Mouse (Mus musculus): ENCODE measurements around the gene Ttyh3.

Ttyh3 gene

GRCm38 (mm10) chr5:140609511-140610272 is 39.1 kb downstream of the Ttyh3 start:
- no peak for DNase-seq (ENCODE audit: low read depth)

DNA sequence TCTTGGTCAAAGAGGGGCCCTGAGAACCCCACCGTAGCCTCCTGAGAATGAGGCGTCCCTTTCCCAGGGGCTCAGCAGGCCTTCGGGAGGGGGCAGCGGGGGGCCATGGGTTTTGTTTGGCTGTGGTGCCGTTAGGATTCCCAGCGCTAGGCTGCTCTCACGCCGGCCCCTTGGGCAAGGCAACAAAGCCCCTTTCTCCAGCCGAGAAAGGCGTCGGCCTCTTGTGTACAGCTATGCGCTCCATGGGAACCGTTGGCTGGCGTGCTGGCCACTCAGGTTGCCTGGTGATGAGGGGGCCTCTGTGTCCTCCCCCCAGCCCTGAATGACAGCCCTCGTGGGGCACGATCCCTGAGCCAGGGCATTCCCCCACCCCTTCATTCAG is 40.2 kb downstream of the Ttyh3 start:
- no peak for DNase-seq (ENCODE audit: low read depth)

DNA sequence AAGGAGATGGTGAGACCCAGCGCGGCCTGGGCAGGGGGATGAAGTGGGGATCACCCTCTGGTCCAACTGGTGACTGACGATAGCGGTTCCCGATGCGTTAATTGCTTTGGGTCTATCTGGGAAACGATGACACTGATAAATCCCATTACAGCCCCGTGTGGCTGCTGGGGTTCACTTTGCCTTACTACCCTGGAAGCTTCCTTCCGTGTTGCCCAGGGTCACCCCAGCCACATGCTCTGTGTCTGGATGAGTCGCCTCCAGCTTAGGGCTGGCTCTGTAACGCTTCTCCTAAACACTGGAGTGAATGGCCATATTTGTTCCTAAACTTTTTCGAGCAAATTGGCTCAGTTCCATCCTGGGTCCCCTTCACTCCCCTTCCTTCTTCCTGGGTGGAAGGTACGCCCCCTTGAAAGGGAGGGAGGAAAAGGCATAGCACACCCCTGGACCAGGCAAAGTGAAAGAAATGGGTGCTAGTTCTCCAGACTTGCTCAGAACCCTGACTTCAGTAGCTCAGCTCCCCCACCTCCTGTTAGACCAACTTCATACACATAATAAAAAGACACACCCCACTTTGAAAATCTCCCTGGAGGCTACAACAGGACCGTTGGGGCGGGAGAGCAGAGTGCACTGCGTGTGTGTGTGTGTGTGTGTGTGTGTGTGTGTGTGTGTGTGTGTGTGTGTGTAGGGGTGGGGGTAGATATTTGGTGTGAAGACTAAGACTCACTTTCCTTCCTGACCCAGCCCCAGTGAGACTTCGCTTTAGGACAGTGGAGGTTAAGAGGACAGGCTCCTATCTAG is 40.8 kb downstream of the Ttyh3 start:
- DNase-seq (ENCODE audit: low read depth) = no peak

DNA sequence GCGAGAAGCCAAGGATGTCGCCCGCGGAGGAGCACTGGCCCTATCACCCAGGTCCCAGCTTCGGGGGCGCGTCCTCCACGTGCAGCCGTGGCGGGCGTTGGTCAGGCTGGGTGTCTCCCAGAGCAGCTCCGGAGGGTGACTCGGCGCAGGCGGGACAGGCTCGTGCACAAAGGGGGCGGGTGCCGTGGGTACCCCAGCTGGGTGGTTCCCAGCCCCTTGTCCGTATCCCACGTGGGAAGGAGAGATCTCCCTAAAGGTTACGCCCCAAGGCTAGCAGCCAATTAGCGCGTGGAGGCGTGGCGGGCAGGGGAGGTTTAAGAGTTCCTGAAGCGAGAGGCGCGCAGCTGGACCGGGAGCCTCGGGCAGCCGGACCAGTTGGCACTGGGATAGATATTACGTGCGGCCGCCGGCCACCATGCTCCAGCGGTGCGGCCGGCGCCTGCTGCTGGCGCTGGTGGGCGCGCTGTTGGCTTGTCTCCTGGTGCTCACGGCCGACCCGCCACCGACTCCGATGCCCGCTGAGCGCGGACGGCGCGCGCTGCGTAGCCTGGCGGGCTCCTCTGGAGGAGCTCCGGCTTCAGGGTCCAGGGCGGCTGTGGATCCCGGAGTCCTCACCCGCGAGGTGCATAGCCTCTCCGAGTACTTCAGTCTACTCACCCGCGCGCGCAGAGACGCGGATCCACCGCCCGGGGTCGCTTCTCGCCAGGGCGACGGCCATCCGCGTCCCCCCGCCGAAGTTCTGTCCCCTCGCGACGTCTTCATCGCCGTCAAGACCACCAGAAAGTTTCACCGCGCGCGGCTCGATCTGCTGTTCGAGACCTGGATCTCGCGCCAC is 41.6 kb downstream of the Ttyh3 start, which contains the start of gene Lfng:
Gene Lfng, plus strand, starts transcription at position 320 of the 835 bp plus-strand sequence.
- DNase-seq (ENCODE audit: low read depth) = peak; percentile 85

- no peak for DNase-seq (ENCODE audit: low read depth)
Observed at GRCm38 (mm10) chr5:140606386-140606785, 42.4 kb downstream of the Ttyh3 start.

- no peak for DNase-seq (ENCODE audit: low read depth)
Observed at GRCm38 (mm10) chr5:140605228-140605627, 43.6 kb downstream of the Ttyh3 start.

GRCm38 (mm10) chr5:140604386-140604785 is 44.4 kb downstream of the Ttyh3 start:
- DNase-seq (ENCODE audit: low read depth) = no peak

- no peak for DNase-seq (ENCODE audit: low read depth)
Observed at GRCm38 (mm10) chr5:140602540-140602939, 46.3 kb downstream of the Ttyh3 start.

DNA sequence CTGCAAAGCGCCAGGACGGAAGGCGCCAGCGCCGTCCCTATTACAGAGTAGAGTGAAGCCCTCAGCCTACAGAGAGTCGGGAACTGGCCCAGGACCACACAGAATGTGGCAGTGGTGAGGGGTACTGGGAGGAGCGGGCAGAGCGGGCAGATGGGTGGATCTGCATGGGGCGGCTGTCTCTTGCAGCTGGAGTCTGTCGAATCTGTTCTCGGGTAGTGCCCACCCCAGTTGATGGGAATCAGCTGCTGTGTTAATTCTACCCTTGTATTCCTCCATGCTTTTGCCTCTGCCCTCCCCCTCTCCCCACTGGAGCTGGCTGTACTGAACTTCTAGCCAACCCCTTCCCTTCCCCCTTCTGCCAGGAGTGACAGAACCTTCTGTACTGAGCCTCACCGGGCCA is 47.1 kb downstream of the Ttyh3 start:
- no peak for DNase-seq (ENCODE audit: low read depth)

DNA sequence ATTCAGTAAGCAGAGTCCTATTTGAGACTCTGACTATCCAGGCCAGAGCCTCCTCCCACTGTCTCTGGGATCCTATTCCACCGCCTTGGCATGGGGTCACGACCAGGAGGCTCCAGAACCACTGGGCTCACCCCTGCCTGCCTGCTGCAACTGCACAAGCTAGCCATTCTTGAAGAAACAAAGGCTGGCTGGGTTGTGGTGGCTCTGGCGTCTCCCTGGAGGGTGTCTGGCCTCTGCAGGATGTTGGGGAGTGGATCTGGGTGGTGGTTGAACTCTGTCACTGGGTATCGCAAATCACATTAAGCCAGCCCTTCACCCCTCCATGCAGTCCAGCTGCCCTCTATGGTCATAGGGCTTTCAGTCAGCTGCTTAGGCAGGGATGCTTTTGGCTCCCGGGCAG is 48.9 kb downstream of the Ttyh3 start:
- no peak for DNase-seq (ENCODE audit: low read depth)

DNA sequence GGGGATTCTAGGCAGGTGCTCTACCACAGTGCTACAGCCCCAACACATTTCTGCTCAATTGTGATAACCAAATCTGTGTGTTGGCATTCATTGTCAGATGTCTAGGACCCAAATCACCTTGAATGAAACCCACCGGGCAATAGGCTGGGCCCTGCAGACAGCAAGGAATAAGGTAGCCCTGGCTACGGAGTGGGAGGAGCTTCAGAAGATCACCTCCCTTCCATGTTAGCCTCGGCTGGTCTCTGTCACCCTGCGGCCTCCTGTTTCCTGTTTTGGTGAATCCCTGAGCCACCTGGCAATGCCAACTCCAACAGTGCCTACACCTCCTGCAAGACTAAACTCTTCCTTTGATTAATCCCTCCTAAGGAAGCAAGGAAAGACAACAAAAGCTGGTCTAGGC is 51.0 kb downstream of the Ttyh3 start:
- no peak for DNase-seq (ENCODE audit: low read depth)

- no peak for DNase-seq (ENCODE audit: low read depth)
Observed at GRCm38 (mm10) chr5:140596927-140597588, 51.8 kb downstream of the Ttyh3 start.

GRCm38 (mm10) chr5:140596426-140596825 is 52.4 kb downstream of the Ttyh3 start:
- no peak for DNase-seq (ENCODE audit: low read depth)

GRCm38 (mm10) chr5:140594846-140595245 is 54.0 kb downstream of the Ttyh3 start:
- DNase-seq (ENCODE audit: low read depth) = no peak

GRCm38 (mm10) chr5:140589082-140589774 is 59.6 kb downstream of the Ttyh3 start:
- no peak for DNase-seq (ENCODE audit: low read depth)

DNA sequence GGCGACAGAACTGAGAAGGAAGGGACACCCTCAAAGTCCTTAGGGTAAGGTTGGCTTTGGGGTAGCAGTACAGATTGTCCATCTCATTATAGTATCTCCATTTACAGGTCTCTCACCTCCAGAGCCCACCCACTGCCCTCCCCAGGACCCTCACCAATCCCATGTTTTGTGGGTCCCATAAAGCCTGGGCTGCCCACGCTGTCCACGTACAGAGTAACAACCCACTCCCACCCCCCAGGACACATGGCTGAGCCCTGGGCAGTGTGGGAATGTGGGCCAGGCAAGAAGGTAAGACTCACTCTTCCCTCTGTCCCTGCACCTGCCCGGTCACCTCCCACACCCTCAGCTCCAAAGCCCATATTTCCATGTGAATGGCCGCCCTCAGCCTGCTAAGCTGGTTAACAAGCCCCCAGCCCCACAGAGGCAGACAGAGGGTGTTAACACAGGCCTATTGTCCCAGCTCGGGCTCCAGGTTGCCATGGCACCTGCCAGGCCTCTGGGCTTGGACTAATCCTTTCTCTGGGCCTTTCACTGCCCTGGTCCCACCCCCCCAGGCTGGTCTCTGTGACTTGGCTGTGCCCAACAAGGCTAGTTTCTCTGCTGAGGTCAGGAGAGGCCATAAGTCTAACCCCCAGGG is 65.0 kb downstream of the Ttyh3 start:
- DNase-seq (ENCODE audit: low read depth) = no peak

DNA sequence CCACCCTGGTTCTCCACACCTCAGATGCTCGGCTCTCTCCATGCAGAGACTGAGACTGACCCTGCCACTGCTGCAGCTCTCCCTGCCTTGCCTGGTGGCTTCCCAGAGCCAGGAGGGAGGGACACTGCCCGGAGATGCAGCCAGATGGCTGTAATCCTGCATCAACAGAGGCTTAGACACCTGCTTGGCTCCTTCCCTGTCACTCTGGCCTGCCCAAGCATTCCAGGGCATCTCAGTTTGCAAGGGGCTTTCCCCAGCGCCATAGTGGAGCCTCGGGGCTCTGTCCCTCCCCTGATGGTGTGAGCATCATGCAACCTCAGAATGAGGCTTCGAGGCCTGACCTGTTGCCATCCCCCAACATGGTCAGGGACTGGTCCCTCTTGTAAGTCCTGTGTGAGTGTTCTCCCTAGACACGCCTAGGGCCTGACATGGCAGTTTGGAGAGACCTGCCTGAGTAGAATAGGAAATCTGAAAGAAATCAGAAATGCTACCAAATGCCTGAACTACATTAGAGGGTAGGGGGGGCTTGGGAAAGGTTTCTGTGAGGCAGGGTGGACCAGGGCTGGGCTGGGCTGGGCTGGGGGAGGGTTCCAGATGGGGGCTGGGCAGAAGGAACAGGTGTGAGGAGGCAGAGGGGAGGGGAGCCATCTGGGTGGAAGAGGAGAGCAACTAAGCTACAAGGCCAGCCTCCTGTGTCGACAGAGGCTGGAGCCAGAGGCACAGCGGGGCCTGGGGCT is 65.7 kb downstream of the Ttyh3 start:
- no peak for DNase-seq (ENCODE audit: low read depth)

GRCm38 (mm10) chr5:140581569-140581968 is 67.3 kb downstream of the Ttyh3 start:
- DNase-seq (ENCODE audit: low read depth) = no peak

DNA sequence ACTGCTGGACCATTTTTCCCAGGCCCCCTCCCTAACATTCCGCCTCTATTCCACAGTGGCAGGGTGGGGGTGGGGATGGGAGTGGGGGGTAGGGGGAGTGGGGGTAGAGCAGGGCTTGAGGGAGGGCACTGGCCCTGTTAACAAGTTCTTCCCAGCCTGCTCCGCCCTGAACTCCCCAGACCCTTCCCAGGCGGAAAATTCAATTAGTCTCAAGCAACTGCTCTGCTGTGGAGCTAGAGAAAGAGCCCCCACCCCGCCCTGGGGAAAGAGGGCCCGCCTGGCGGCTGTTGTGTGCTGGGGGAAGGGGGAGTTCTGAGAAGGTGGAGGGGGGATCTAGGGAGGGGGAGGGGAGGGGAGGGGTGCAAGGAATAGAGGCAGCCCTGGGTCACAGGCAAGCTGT is 69.1 kb downstream of the Ttyh3 start:
- DNase-seq (ENCODE audit: low read depth) = no peak

- DNase-seq (ENCODE audit: low read depth) = no peak
Observed at GRCm38 (mm10) chr5:140579221-140579620, 69.6 kb downstream of the Ttyh3 start.
